Mouse (Mus musculus) limb, embryonic 11.5 days (tissue): Measurements from ENCODE around the gene Actn3. TPM values are rescaled to one million over a fixed set of nuclear protein-coding genes. Genes with fewer than 3 reads are reported as not detected.
A peak's percentile ranks its signal among the peaks of the same experiment; 100 is the strongest.

ENCODE experiments used
- ATAC-seq: fragments of 200-750 bp; cut with Nextera tagmentation; 2 replicates; pipeline ENCODE4 v1.8.0; 2017; ENCODE audit warnings: low read depth; ENCODE audit not compliant: insufficient number of reproducible peaks, low FRiP score, low TSS enrichment
- DNase-seq: peaks from one replicate; pipeline ENCODE4 v3.0.0-alpha.2; 2015; ENCODE audit warnings: low spot score
- H3K27ac ChIP-seq: fragments of 300-500 bp; sonication (generic); replicated peaks from 2 replicates; pipeline ENCODE4 v1.5.1; 2014; ENCODE audit warnings: low read depth, mild to moderate bottlenecking, low read length
- H3K27me3 ChIP-seq: fragments of 300-500 bp; sonication (generic); 2 replicates; pipeline ENCODE4 v1.6.1; 2014; ENCODE audit warnings: mild to moderate bottlenecking, low read length, mixed read lengths; ENCODE audit not compliant: control insufficient read depth, insufficient read depth
- H3K36me3 ChIP-seq: fragments of 300-500 bp; sonication (generic); 2 replicates; pipeline ENCODE4 v1.6.1; 2014; ENCODE audit warnings: mild to moderate bottlenecking, low read length, moderate library complexity, mixed read lengths; ENCODE audit not compliant: control insufficient read depth, insufficient read depth
- H3K4me1 ChIP-seq: fragments of 300-500 bp; sonication (generic); 2 replicates; pipeline ENCODE4 v1.6.1; 2014; ENCODE audit warnings: low read length, mixed read lengths; ENCODE audit not compliant: control insufficient read depth, insufficient read depth
- H3K4me2 ChIP-seq: fragments of 300-500 bp; sonication (generic); 2 replicates; pipeline ENCODE4 v1.6.1; 2014; ENCODE audit warnings: low read depth, mild to moderate bottlenecking, moderate library complexity; ENCODE audit not compliant: severe bottlenecking
- H3K4me3 ChIP-seq: fragments of 300-500 bp; sonication (generic); 2 replicates; pipeline ENCODE4 v1.5.1; 2014; ENCODE audit warnings: low read depth, low read length
- H3K9ac ChIP-seq: fragments of 300-500 bp; sonication (generic); 2 replicates; pipeline ENCODE4 v1.6.1; 2014; ENCODE audit warnings: mild to moderate bottlenecking, low read length
- H3K9me3 ChIP-seq: fragments of 300-500 bp; sonication (generic); 2 replicates; pipeline ENCODE4 v1.6.1; 2016; ENCODE audit warnings: low read length; ENCODE audit not compliant: control insufficient read depth
- WGBS: fragments of 180-500 bp; shearing (Covaris S2); extraction: QIAGEN DNeasy Blood & Tissue Kit; methylation state at CpG from one replicate; pipeline ENCODE4 v1.1.7; 2014; 5-methylcytosine and 5-hydroxymethylcytosine counted together
- polyA plus RNA-seq: library from polyadenylated mRNA; unstranded; fragments of >200 nt; fragmentation: Nextera tagmentation; extraction: Ambion mirVana; gene quantifications from 2 replicates; pipeline ENCODE4 v1.2.1, GENCODE M21; 2014

Actn3 gene
- polyA plus RNA-seq, 1 experiment from 2014 or later = 5.1 TPM

DNA sequence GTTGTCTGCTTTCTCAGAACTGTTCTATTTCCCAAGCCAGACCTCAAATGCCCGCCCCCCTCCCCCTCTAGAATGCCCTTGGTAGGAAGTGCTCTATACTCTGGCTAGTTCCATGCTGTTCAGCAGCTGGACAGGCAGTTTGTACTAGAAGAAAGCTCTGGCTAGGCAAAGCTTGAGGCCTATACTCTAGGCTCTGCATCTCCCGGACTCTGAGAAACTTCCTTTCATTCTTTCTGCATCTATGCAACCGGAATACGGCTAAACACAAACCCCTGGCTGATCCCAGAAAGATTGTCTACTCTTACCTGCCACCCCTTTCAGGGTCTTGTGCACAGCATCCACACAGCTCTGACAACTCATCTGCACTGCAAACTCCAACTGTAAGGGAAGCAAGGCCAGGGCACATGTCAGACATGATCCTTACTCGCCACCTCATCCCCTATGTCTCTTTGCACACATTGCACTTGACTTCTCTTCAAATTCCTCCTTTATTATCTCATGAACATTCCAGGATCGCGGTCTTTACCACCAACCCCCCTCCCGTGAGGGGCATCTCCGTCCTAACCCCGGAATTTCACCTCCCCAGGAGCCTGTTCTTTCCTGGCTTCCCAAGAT is 39.1 kb downstream of the Actn3 start:
- Histone ChIP-seq H3K4me3 (peak overlapping the region; percentile 53), H3K9me3 (no peaks in the 10 kb centered on the region), H3K27me3 (peaks cover 18% of the 10 kb centered on the region; the same call in 1 of the 2 replicates), H3K36me3 (no peaks in the 10 kb centered on the region), H3K9ac (peak overlapping the region; percentile 47), H3K27ac (no peak overlapping the region), H3K4me2 (peak overlapping the region; percentile 79), H3K4me1 (peaks cover 8% of the 10 kb centered on the region; the same call in 1 of the 2 replicates)
- DNase-seq (no peak), ATAC-seq (no peak)
- 41% methylated on average over 10 of the region's 10 CpGs for WGBS

DNA sequence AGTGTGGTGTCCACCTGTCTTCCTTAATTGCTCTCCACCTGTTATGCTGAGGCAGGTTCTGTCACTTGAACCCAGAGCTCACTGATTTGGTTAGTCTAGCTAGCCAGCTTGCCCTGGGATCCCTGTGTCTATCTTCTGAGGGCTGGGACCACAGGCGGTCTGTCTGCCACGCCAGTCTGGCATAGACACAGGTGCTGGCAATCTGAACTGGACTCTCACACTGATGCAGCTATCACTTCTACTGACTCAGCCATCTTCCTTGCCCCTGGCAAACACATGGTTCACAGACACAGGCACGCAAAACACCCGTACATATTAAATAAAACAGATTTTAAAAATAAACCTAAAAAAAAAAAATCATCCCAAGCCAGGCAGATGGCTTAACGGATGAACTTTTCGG is 40.7 kb downstream of the Actn3 start:
- no peak overlapping the region for H3K4me2 ChIP-seq
- peaks cover 18% of the 10 kb centered on the region; the same call in 1 of the 2 replicates for H3K27me3 ChIP-seq
- 95% methylated on average over 6 of the region's 6 CpGs for WGBS
- H3K9ac ChIP-seq = no peak overlapping the region
- no peaks in the 10 kb centered on the region for H3K9me3 ChIP-seq
- no peaks in the 10 kb centered on the region for H3K36me3 ChIP-seq
- no peak overlapping the region for H3K27ac ChIP-seq
- H3K4me1 ChIP-seq = peaks cover 8% of the 10 kb centered on the region; the same call in 1 of the 2 replicates
- DNase-seq = no peak
- ATAC-seq = no peak
- no peak overlapping the region for H3K4me3 ChIP-seq

DNA sequence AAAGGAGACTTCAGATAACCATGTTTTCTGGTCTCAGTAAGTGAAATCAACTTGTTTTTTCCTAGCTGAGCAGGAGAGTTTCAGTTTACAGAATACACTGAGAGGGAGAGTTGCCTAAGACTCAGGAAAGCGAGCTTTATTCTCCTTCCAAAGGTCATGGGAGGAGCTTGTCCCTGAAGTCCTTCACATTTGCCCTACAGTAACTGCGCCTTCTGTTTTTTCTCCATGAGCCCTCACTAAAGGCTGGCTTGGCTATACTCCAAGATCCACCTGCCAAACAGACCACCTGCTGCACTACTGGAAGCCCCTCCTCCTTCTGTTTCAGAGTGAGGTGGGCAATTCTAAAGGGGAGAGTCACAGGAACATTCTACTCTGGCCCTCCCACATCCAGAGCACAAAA is 41.6 kb downstream of the Actn3 start:
- Histone ChIP-seq H3K36me3 (no peaks in the 10 kb centered on the region), H3K27me3 (peaks cover 15% of the 10 kb centered on the region; the same call in 1 of the 2 replicates), H3K27ac (no peak overlapping the region), H3K4me2 (no peak overlapping the region), H3K9me3 (no peaks in the 10 kb centered on the region), H3K9ac (no peak overlapping the region), H3K4me1 (peaks cover 8% of the 10 kb centered on the region; the same call in 1 of the 2 replicates), H3K4me3 (no peak overlapping the region)
- 77% methylated on average over 2 of the region's 2 CpGs for WGBS
- DNase-seq (no peak), ATAC-seq (no peak)

DNA sequence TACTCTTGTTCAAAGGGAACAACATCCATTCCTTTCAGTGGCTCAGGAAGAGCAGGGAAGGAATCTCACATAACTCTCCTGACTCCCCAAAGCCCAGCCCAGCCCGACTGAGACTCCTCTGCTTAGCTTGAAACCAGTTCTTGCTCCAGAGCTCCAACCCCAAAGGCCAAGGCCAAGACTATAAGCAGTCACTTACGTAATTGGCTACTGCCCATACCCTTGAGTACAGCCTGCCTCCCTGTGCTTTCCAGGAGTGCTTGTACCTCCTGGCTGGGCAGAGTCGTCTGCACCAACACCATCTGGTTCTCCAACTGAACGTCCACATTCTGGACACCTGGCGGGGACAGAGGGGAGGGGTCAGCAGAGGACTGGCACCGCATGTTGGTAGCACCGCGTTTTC is 43.7 kb downstream of the Actn3 start:
- WGBS = 84% methylated on average over 8 of the region's 8 CpGs
- Histone ChIP-seq H3K27me3 (no peaks in the 10 kb centered on the region), H3K4me1 (peaks cover 3% of the 10 kb centered on the region; the same call in 1 of the 2 replicates), H3K27ac (no peak overlapping the region), H3K9ac (no peak overlapping the region), H3K36me3 (no peaks in the 10 kb centered on the region), H3K4me3 (no peak overlapping the region), H3K4me2 (no peak overlapping the region), H3K9me3 (no peaks in the 10 kb centered on the region)
- DNase-seq (no peak), ATAC-seq (no peak)

DNA sequence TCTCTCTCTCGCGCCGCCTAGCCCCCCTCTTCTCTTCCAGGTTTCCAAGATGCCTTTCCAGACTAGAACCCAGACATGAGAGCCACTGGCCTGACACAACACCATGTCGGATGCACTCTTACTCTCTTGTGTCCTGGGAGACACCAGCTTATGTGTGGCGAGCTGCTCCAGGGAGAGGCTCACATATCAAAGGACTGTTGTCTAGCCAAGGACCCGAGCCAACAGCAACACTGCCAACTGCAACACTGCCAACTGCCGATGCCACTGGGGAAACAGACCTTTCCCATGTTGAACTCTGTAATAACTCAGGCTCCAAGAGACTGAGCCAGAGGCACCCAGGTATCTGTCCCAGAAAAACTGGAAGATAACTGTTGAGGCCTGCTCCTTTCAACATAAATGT is 48.6 kb downstream of the Actn3 start:
- no peak for ATAC-seq
- WGBS = 65% methylated on average over 7 of the region's 7 CpGs
- Histone ChIP-seq H3K4me3 (no peak overlapping the region), H3K27me3 (no peaks in the 10 kb centered on the region), H3K9ac (no peak overlapping the region), H3K36me3 (peaks cover 2% of the 10 kb centered on the region; the same call in 1 of the 2 replicates), H3K4me1 (no peaks in the 10 kb centered on the region), H3K4me2 (no peak overlapping the region), H3K27ac (no peak overlapping the region), H3K9me3 (no peaks in the 10 kb centered on the region)
- DNase-seq = no peak

DNA sequence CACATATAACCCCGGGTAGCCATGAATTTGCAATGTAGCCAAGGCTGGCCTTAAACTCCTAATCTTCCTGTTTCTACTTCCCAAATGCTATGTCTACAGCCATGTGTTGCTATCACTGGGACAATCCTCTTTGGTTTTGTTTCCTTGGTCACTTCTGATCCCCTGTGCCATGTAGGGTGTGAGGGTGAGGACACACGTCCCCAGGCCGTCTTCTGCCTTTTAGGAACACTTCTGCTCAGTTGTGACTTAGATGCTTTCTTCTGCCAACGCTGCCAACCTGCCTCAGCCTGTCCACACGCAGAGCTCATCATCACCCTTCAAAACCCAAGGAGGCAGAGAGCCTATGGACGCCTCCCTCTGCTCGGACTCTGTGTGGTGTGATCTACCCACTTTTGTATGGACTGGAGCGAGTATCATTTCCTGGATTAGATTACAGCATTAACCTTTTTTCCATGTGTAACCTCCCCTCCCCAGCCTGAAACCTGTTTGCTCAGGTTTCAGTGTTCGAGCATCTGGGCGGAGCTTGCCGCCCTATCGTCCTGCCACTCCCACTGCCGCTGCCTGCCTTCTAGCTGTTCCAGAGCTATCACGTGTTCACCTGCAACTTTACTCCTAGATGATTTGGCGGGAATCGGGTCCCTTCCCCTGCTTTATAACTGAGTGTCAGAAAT is 49.1 kb downstream of the Actn3 start:
- Histone ChIP-seq H3K36me3 (peaks cover 2% of the 10 kb centered on the region; the same call in 1 of the 2 replicates), H3K9ac (no peak overlapping the region), H3K9me3 (no peaks in the 10 kb centered on the region), H3K27ac (no peak overlapping the region), H3K27me3 (no peaks in the 10 kb centered on the region), H3K4me2 (no peak overlapping the region), H3K4me3 (no peak overlapping the region), H3K4me1 (no peaks in the 10 kb centered on the region)
- no peak for DNase-seq
- ATAC-seq = no peak
- 49% methylated on average over 16 of the region's 16 CpGs for WGBS

DNA sequence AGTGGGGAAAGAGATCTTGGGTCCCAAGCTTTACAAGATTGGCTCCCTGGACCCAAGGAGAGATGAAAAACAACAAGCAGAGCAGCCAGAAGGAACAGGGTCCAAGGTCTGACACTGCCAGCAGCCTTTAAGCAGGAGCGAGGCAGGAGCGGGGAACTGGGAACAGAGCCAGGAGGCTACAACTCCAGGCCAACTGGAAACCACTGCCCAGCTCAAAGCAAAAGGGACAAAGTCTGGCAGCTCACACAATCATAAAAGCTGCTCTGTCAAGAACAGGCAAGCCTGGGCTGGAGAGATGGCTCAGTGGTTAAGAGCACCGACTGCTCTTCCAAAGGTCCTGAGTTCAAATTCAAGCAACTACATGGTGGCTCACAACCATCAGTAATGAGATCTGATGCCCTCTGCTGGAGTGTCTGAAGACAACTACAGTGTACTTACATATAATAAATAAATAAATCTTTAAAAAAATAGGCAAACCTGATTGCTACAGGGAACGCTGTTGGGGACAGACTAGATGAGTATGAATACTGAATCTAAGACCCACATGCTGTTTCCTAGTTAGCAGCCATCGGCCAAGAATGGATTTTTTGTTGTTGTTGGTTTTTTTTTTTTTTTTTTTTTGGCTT is 56.9 kb downstream of the Actn3 start:
- Histone ChIP-seq H3K4me2 (no peak overlapping the region), H3K9me3 (no peaks in the 10 kb centered on the region), H3K27me3 (no peaks in the 10 kb centered on the region), H3K4me1 (no peaks in the 10 kb centered on the region), H3K36me3 (peaks cover 2% of the 10 kb centered on the region; the same call in 1 of the 2 replicates), H3K9ac (no peak overlapping the region), H3K4me3 (no peak overlapping the region), H3K27ac (no peak overlapping the region)
- ATAC-seq (no peak), DNase-seq (no peak)
- WGBS = 84% methylated on average over 5 of the region's 5 CpGs

DNA sequence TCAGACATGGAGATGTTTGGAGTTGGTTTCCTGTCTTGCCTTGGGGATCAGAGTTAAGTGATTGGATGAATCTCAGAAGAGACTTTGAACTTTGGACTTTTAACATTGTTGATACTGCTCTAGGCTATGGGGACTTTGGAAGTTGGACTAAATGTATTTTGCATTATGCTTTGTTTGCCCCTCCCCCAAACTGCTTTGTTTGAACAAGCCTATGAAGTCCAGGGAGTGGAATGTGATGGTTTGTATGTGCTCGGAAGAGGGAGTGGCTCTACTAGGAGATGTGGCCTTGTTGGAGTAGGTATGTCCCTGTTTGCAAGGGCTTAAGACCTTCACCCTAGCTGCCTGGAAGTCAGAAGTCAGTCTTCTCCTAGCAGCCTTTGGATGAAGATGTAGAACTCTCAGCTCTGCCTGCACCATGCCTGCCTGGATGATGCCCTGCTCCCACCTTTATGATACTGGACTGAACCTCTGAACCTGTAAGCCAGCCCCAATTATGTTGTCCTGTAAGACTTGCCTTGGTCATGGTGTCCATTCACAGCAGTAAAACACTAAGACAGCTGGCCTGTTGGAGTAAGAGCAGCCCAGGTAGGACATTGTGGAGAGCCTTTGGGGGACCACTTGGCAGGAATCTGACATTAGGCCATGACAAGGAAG is 60.4 kb downstream of the Actn3 start:
- no peak overlapping the region for H3K9ac ChIP-seq
- no peaks in the 10 kb centered on the region for H3K9me3 ChIP-seq
- ATAC-seq (no peak), DNase-seq (no peak)
- H3K27ac ChIP-seq = no peak overlapping the region
- no peaks in the 10 kb centered on the region for H3K4me1 ChIP-seq
- H3K27me3 ChIP-seq = no peaks in the 10 kb centered on the region
- no peaks in the 10 kb centered on the region for H3K36me3 ChIP-seq
- H3K4me2 ChIP-seq = no peak overlapping the region
- 64% methylated on average over 1 of the region's 1 CpGs for WGBS
- no peak overlapping the region for H3K4me3 ChIP-seq
